Mouse (Mus musculus): Measurements from ENCODE around the gene Aox2.

DNA sequence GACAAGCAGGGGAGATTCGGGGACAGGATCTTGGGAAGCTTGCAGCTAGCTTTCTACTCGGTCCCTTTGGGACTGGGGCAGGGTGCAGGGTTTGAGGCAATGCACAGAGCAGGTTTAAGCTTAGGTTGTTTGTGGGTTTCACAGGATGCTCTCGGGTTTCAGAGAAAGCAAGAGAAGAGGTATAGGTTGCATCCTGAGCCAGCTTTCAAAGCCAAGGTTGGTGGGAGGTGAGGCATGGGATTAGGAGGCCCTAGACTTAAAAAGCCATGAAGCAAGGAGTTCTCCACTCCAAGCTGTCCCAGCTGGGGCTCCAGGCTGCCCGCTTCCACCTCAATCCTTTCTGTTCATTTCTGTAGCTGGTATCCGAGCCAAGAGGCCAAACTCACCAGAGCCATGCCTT, at the start of gene Aox2:
- no peak for TF ChIP-seq CTCF (IDR thresholded peaks at IDR 0.05)
- TF ChIP-seq EP300 (IDR thresholded peaks at IDR 0.05) = no peak

All from lung, postnatal 0 days (tissue).